Mouse (Mus musculus): ENCODE measurements around the gene Apol9a. TPM values are rescaled to one million over a fixed set of nuclear protein-coding genes. Genes with fewer than 3 reads are reported as not detected.
"Not testable (repeated sequence)": the region's sequence is repeated elsewhere in the genome, so short reads cannot be mapped to it uniquely, and the experiment has no call there.

The Apol9a gene
- polyA plus RNA-seq, 1 experiment, result 5.4 TPM

DNA sequence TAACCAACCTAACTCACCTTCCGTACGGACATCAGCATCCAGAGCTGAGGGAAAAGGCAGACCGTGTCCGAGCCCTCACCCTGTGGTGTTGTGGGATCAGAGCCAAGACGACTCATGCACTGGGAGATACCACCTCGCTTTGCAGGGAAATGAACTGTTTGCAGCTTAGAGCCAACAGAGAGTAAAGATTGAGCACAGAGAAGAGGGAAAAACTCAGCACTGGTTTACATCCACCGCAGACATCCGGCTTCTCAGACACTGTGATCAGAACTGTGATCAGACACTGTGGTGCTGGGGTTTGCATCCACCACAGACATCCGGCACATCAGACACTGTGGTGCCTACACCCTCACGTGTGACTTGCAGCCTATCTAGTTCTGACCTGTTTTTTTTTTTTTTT lies 4.6 kb downstream of the Apol9a start:
- peak; percentile 71 for DNase-seq
- not testable (repeated sequence) for H3K36me3 ChIP-seq (ENCODE audit: control insufficient read depth, insufficient read depth, low read length); H3K27me3 ChIP-seq (ENCODE audit: control insufficient read depth, insufficient read depth, low read length); H3K4me3 ChIP-seq (ENCODE audit: control insufficient read depth, insufficient read depth, low read length); H3K27ac ChIP-seq (ENCODE audit: control insufficient read depth, insufficient read depth, low read length); H3K4me1 ChIP-seq (replicated peaks; ENCODE audit: control insufficient read depth, insufficient read depth, low read length)
- WGBS, result 71% methylated on average over 10 of the region's 10 CpGs

DNA sequence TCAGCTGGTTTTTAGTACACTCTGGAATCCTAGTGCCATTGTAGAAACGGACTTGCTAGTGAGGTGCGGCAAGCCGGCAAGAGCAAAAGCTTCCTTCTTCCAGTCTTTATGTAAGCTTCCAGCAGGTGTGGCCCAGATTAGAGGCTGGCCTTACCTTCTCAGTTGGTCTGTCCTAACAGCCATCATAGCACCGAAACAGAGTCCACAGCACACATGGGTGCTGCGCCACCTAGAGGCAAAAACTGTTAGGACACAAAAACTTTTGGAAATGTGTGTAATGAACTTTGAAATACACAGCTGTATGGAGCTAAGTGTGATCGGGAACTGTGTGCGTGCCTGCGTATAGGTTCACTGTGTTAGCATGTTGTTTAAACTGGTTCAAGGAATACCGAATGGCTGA lies 11.9 kb downstream of the Apol9a start, which contains the start of gene Apol7a:
TSS of gene Apol7a (minus strand) at position 84 of the 400 bp plus-strand sequence.
- DNase-seq; H3K36me3 ChIP-seq (ENCODE audit: control insufficient read depth, insufficient read depth, low read length); H3K4me3 ChIP-seq (ENCODE audit: control insufficient read depth, insufficient read depth, low read length); H3K4me1 ChIP-seq (replicated peaks; ENCODE audit: control insufficient read depth, insufficient read depth, low read length); H3K27me3 ChIP-seq (ENCODE audit: control insufficient read depth, insufficient read depth, low read length); H3K27ac ChIP-seq (ENCODE audit: control insufficient read depth, insufficient read depth, low read length): not testable (repeated sequence)
- 67% methylated on average over 9 of the region's 9 CpGs for WGBS

DNA sequence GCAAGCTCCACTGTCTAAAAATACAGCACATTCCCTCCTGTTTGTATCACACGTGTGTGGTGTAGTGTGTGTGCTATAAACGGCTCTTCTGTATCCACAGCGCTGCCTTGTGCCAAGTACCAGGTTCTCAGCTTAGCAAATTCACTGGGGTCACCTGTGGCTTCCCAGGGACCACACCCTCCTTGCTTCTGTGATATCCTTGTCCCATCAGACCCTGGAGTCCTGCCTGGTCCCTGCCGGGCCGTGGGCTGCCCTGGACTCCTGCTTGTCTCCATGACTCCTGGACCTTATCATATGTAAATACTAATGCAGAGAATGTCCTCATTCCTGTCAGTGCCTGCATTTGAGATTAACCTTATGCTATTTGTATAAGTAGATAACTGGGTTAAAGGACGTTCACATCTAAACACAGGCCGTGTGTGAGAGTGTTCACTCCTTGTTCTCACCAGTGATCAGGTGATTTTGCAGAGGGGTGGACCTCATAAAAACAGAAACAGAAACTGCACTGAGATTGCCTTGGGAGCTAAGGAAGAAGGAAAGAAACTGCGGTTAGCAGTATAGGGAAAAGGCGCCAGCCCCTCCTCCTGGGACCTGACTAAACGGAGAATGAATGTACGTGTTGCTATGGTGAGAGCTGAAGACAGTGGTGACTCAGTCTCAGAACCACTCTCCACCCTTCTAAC lies 13.3 kb downstream of the Apol9a start:
- not testable (repeated sequence) for DNase-seq; H3K4me3 ChIP-seq (ENCODE audit: control insufficient read depth, insufficient read depth, low read length); H3K27ac ChIP-seq (ENCODE audit: control insufficient read depth, insufficient read depth, low read length); H3K36me3 ChIP-seq (ENCODE audit: control insufficient read depth, insufficient read depth, low read length); H3K27me3 ChIP-seq (ENCODE audit: control insufficient read depth, insufficient read depth, low read length); H3K4me1 ChIP-seq (replicated peaks; ENCODE audit: control insufficient read depth, insufficient read depth, low read length)
- WGBS, result 83% methylated on average over 11 of the region's 11 CpGs

DNA sequence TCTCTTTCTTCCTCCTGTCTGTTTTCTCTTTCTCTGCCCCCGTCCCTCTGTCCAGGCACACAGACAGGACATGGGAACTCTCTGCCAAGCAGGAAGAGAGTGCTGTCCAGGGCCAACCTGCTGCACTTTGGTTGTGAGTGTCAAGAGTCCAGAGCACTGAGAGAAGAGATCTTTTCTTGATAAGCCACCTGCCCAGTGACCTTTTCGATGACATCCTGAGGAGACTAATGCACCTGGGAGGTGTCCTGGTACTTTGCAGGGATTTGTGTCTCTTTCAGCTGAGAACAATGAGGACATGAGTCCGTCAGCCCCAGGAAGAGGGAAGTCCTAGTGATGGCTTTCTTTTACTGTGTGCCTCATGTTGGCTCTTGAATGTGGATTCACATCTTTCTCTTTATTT lies 17.1 kb downstream of the Apol9a start:
- not testable (repeated sequence) for DNase-seq; H3K36me3 ChIP-seq (ENCODE audit: control insufficient read depth, insufficient read depth, low read length); H3K4me3 ChIP-seq (ENCODE audit: control insufficient read depth, insufficient read depth, low read length); H3K27ac ChIP-seq (ENCODE audit: control insufficient read depth, insufficient read depth, low read length); H3K27me3 ChIP-seq (ENCODE audit: control insufficient read depth, insufficient read depth, low read length); H3K4me1 ChIP-seq (replicated peaks; ENCODE audit: control insufficient read depth, insufficient read depth, low read length)
- 54% methylated on average over 3 of the region's 3 CpGs for WGBS

DNA sequence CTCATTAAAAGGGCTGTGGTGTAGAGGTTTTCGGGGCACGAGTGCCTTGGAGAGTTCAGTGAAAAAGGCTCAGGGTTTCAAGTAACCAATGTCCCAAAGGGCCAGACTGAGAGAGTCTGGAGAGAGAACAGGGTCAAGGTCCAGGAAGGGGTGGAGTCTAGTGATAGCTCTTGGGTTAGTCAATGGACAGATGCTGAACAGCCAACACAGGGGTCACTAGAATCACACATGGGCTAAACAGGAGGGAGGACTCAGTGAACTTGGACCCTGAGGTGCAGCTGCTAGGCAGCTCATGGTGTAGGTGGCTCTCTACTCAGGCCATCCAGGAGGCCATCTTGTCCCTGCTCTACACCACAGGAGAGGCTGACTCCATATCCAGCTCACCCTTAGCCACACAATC lies 23.5 kb downstream of the Apol9a start:
- TF ChIP-seq POLR2A (IDR thresholded peaks at IDR 0.05; ENCODE audit: control insufficient read depth, extremely low read depth, insufficient read depth, low read length, poor library complexity) (no peak), CTCF (IDR thresholded peaks at IDR 0.05; ENCODE audit: borderline replicate concordance, control insufficient read depth, extremely low read depth, insufficient read depth, low read length, poor library complexity) (no peak)
- WGBS, result 88% methylated on average over 2 of the region's 2 CpGs
- no peaks in the 10 kb centered on the region for H3K36me3 ChIP-seq (ENCODE audit: control insufficient read depth, insufficient read depth, low read length)
- H3K27ac ChIP-seq (ENCODE audit: control insufficient read depth, insufficient read depth, low read length), result no peak overlapping the region
- H3K27me3 ChIP-seq (ENCODE audit: control insufficient read depth, insufficient read depth, low read length), result no peaks in the 10 kb centered on the region
- H3K4me3 ChIP-seq (ENCODE audit: control insufficient read depth, insufficient read depth, low read length), result no peak overlapping the region
- DNase-seq, result no peak
- no peaks in the 10 kb centered on the region for H3K4me1 ChIP-seq (replicated peaks; ENCODE audit: control insufficient read depth, insufficient read depth, low read length)

DNA sequence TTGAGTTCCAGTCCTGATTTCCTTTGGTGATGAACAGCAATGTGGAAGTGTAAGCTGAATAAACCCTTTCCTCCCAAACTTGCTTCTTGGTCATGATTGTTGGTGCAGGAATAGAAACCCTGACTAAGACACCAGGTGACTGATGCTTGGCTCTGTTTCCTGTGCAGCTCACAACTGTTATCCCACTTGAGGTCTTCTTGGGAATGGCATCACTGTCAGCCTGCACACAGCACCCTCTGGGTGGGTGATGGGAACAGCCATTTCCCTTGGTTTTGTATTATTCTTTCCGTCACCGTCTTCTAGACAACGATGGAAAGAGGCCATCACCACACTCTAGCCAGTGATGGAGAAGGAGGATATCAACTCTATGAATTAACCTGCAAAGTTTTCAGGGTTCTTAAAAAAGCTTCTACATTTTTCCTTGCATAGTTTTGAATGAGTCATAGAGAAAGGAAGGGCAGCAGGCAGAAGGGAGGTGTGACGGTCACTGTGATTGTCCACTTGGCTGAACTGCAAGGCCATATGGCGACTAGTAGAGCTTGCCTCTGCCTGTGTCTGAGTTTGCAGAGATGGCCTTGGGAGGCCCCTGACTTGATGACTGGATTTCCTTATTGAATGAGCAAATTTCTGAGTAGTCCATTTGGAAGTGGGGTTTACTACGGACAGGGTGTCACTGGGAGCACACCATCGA lies 26.4 kb downstream of the Apol9a start:
- Histone ChIP-seq H3K27ac (ENCODE audit: control insufficient read depth, insufficient read depth, low read length) (no peak overlapping the region), H3K27me3 (ENCODE audit: control insufficient read depth, insufficient read depth, low read length) (no peaks in the 10 kb centered on the region), H3K36me3 (ENCODE audit: control insufficient read depth, insufficient read depth, low read length) (no peaks in the 10 kb centered on the region), H3K4me1 (replicated peaks; ENCODE audit: control insufficient read depth, insufficient read depth, low read length) (no peaks in the 10 kb centered on the region), H3K4me3 (ENCODE audit: control insufficient read depth, insufficient read depth, low read length) (no peak overlapping the region)
- TF ChIP-seq POLR2A (IDR thresholded peaks at IDR 0.05; ENCODE audit: control insufficient read depth, extremely low read depth, insufficient read depth, low read length, poor library complexity), result no peak
- no peak for TF ChIP-seq CTCF (IDR thresholded peaks at IDR 0.05; ENCODE audit: borderline replicate concordance, control insufficient read depth, extremely low read depth, insufficient read depth, low read length, poor library complexity)
- 95% methylated on average over 7 of the region's 7 CpGs for WGBS
- DNase-seq, result no peak

DNA sequence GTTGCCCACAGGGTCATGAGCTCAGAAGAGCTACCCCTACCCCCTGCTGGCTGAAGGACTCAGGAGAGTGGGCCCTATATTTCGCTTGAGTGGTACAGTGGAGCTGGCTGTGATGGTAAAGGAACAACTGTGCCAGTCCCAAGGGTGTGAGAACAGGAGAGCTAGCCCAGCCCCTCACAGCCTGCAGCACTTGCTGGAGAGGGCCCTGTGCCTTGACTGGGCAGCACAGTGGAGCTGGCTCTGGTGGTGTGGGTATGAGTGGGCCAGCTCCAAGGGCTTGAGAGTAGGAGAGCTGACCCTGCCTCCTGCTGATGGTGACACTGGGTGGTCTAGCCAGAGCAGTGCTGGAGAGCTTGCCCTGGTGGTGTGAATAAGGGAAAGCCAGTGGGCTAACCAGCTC lies 28.1 kb downstream of the Apol9a start:
- DNase-seq, result no peak
- Histone ChIP-seq H3K36me3 (ENCODE audit: control insufficient read depth, insufficient read depth, low read length) (no peaks in the 10 kb centered on the region), H3K27ac (ENCODE audit: control insufficient read depth, insufficient read depth, low read length) (no peak overlapping the region), H3K4me1 (replicated peaks; ENCODE audit: control insufficient read depth, insufficient read depth, low read length) (no peaks in the 10 kb centered on the region), H3K4me3 (ENCODE audit: control insufficient read depth, insufficient read depth, low read length) (no peak overlapping the region), H3K27me3 (ENCODE audit: control insufficient read depth, insufficient read depth, low read length) (no peaks in the 10 kb centered on the region)
- 77% methylated on average over 1 of the region's 1 CpGs for WGBS
- no peak for TF ChIP-seq POLR2A (IDR thresholded peaks at IDR 0.05; ENCODE audit: control insufficient read depth, extremely low read depth, insufficient read depth, low read length, poor library complexity)
- no peak for TF ChIP-seq CTCF (IDR thresholded peaks at IDR 0.05; ENCODE audit: borderline replicate concordance, control insufficient read depth, extremely low read depth, insufficient read depth, low read length, poor library complexity)

Measured in thymus, adult 2 months (tissue).